Mouse (Mus musculus): Measurements from ENCODE around the gene Wdr12. TPM values are rescaled to one million over a fixed set of nuclear protein-coding genes. Genes with fewer than 3 reads are reported as not detected.

The Wdr12 gene
- polyA plus RNA-seq (2012; fragmentation: generic; extraction: Trizol): 10 to 100 TPM in 1 of 2 experiments, 1 to 10 TPM in 1; 7.6 to 12.4 TPM

GRCm38 (mm10) chr1:60098024-60098781, at the start of gene Wdr12, which contains the start of gene Carf:
Gene Wdr12 (minus strand): TSS chr1:60098645.
Gene Carf (plus strand): TSS chr1:60098247.

GRCm38 (mm10) chr1:60042796-60043469, 55.5 kb downstream of the Wdr12 start, which contains the start of gene Ica1l:
Gene Ica1l (minus strand): TSS chr1:60043184.

Other genes with a start within 250 kb of the Wdr12 start
- 1 to 10 TPM in 1 of 2 experiments, under 1 TPM in 1; 0.83 to 3.5 TPM for gene Fam117b, start 185.6 kb downstream of the Wdr12 start, polyA plus RNA-seq (2012; fragmentation: generic; extraction: Trizol)
- gene Ica1l, start 55.5 kb downstream of the Wdr12 start, polyA plus RNA-seq (2012; fragmentation: generic; extraction: Trizol): under 1 TPM; 0.02 to 0.71 TPM
- 1 to 10 TPM in 1 of 2 experiments, under 1 TPM in 1; 0.07 to 1.3 TPM for gene Carf, start 398 bp downstream of the Wdr12 start, polyA plus RNA-seq (2012; fragmentation: generic; extraction: Trizol)
- under 1 TPM; 0.05 to 0.48 TPM for gene Nbeal1, start 82.0 kb upstream of the Wdr12 start, polyA plus RNA-seq (2012; fragmentation: generic; extraction: Trizol)
- 10 to 100 TPM in 1 of 2 experiments, 1 to 10 TPM in 1; 3.7 to 18.0 TPM for gene Cyp20a1, start 244.7 kb upstream of the Wdr12 start, polyA plus RNA-seq (2012; fragmentation: generic; extraction: Trizol)